Mouse (Mus musculus) heart, postnatal 10 days (tissue): Measurements from ENCODE around the gene Tmx1. TPM values are rescaled to one million over a fixed set of nuclear protein-coding genes. Genes with fewer than 3 reads are reported as not detected.
A peak's percentile ranks its signal among the peaks of the same experiment; 100 is the strongest.

ENCODE experiments used
- DNase-seq, 2 experiments: peaks; one replicate each; pipeline ENCODE4 v3.0.0; 2021
- intact Hi-C: fragments of 180-260 bp; cut with DNase I; formaldehyde crosslinking; loops from one replicate; pipeline ENCODE4 v1.15.1; 2025
- total RNA-seq, 2 experiments: library from RNA; stranded (reverse); gene quantifications; 2 replicates each; pipeline ENCODE4 v1.2.3; 2021

Tmx1 gene
- total RNA-seq, 2 experiments from 2014 or later, result 45.9 to 49.2 TPM

- DNase-seq, result no peak
- intact Hi-C loops, result no loop called here
Observed at GRCm38 (mm10) chr12:70485956-70486355, 33.1 kb downstream of the Tmx1 start.

- intact Hi-C loops, result no loop called here
Observed at GRCm38 (mm10) chr12:70486716-70487480, 34.0 kb downstream of the Tmx1 start.

GRCm38 (mm10) chr12:70492441-70492840 is 39.5 kb downstream of the Tmx1 start:
- intact Hi-C loops, result no loop called here
- DNase-seq, result no peak

More at GRCm38 (mm10) chr12:70486716-70487480, 34.0 kb downstream of the Tmx1 start:
- no peak for DNase-seq

GRCm38 (mm10) chr12:70494494-70495281 is 41.8 kb downstream of the Tmx1 start:
- intact Hi-C loops, result loop anchor here (1.0 to 5.0 kb wide), 4 partner anchors 98 to 416 kb away; no protein-coding TSS in a partner anchor

GRCm38 (mm10) chr12:70495282-70495922 is 42.5 kb downstream of the Tmx1 start:
- intact Hi-C loops, result loop anchor here (1.0 to 5.0 kb wide), 4 partner anchors 97 to 415 kb away; no protein-coding TSS in a partner anchor
- DNase-seq, result peak; percentile 59 to 76

More at GRCm38 (mm10) chr12:70494494-70495281, 41.8 kb downstream of the Tmx1 start:
- peak; percentile 68 to 77 for DNase-seq

- intact Hi-C loops, result loop anchor here (5.0 kb wide), 2 partner anchors 94 to 154 kb away; no protein-coding TSS in a partner anchor
- DNase-seq, result no peak
Observed at GRCm38 (mm10) chr12:70498091-70498490, 45.2 kb downstream of the Tmx1 start.

- intact Hi-C loops, result no loop called here
- DNase-seq, result no peak
Observed at GRCm38 (mm10) chr12:70505971-70506370, 53.1 kb downstream of the Tmx1 start.

- no peak for DNase-seq
- intact Hi-C loops, result no loop called here
Observed at GRCm38 (mm10) chr12:70512023-70512422, 59.1 kb downstream of the Tmx1 start.

- intact Hi-C loops, result no loop called here
Observed at GRCm38 (mm10) chr12:70512431-70512830, 59.5 kb downstream of the Tmx1 start.

More at GRCm38 (mm10) chr12:70512431-70512830, 59.5 kb downstream of the Tmx1 start:
- DNase-seq, result no peak

Other genes starting within 250 kb of the Tmx1 start
- gene Pygl, start 221.6 kb upstream of the Tmx1 start, total RNA-seq, result 10 to 100 TPM in 1 of 2 experiments, 1 to 10 TPM in 1; 8.6 to 13.0 TPM
- gene Trim9, start 105.5 kb upstream of the Tmx1 start, total RNA-seq, result 1 to 10 TPM in 1 of 2 experiments, under 1 TPM in 1; 0.35 to 1.3 TPM